Comparison of ENCODE assay signal across 15 mouse cellular contexts in the genomic region with DNA sequence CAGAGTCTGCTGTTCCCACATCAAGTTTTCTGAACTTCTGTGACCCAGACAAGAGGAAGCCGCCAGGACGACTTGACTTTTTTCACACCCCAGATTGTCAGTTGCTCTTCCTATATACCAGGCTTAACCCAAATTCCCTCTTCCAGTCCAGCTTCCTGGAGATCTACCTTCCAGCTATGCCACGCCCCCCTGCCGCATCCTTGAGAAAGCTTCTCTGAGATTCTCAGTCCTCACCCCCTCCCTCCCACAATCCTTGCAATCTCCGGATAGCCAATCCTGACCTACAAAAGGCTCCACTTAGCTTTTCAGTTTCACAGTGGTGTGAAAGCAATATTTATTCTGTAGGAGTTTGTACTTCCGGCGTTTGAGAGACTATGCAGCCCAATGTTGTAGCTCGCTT.
"Had no signal": no experiment of that assay in that cellular context is flagged by ENCODE, and none has a peak within 500 bp of the region (broad histone marks: within the 10 kb centered on the region; RNA-seq: fewer than 3 reads in every experiment).

No protein-coding gene starts in this region.

- H3K4me1 ChIP-seq: liver, embryonic 15.5 days; midbrain, embryonic 13.5 days had no signal

- DNase-seq: kidney, adult 9 months; kidney, postnatal 36 days; layer of hippocampus, adult 9-11 months; layer of hippocampus, postnatal 36 days; lung, embryonic 14.5 days; lung, postnatal 14 days; right cerebral cortex, postnatal 25 days; thymus, adult 2 months; thymus, postnatal 25 days had no signal

- H3K9ac ChIP-seq: limb, embryonic 15.5 days; liver, embryonic 15.5 days; lung, embryonic 14.5 days; midbrain, embryonic 13.5 days had no signal

- H3K4me3 ChIP-seq: limb, embryonic 15.5 days; liver, embryonic 15.5 days; midbrain, embryonic 13.5 days had no signal

- H3K9me3 ChIP-seq: limb, embryonic 15.5 days; liver, embryonic 15.5 days; midbrain, embryonic 13.5 days had no signal

- H3K4me2 ChIP-seq: limb, embryonic 15.5 days; liver, embryonic 15.5 days; lung, embryonic 14.5 days; midbrain, embryonic 13.5 days had no signal

- H3K27me3 ChIP-seq: limb, embryonic 15.5 days; liver, embryonic 15.5 days; midbrain, embryonic 13.5 days had no signal

- H3K27ac ChIP-seq: kidney, postnatal 0 days; limb, embryonic 15.5 days; liver, embryonic 15.5 days; midbrain, embryonic 13.5 days had no signal

- H3K36me3 ChIP-seq: limb, embryonic 15.5 days; liver, embryonic 15.5 days; midbrain, embryonic 13.5 days had no signal

- ATAC-seq: inflammation-experienced regulatory T-cells, adult 6 months; intestine, postnatal 0 days; midbrain, embryonic 13.5 days had no signal
